Mouse (Mus musculus): ENCODE data around the gene Cxxc4. TPM values are rescaled to one million over a fixed set of nuclear protein-coding genes. Genes with fewer than 3 reads are reported as not detected.
A peak's percentile ranks its signal among the peaks of the same experiment; 100 is the strongest.
"Not testable (repeated sequence)": the region's sequence is repeated elsewhere in the genome, so short reads cannot be mapped to it uniquely, and the experiment has no call there.

Gene Cxxc4
- 20.9 and 25.5 TPM in 2 replicates for polyA plus RNA-seq (2016; fragmentation: Nextera tagmentation; extraction: Ambion mirVana)

DNA sequence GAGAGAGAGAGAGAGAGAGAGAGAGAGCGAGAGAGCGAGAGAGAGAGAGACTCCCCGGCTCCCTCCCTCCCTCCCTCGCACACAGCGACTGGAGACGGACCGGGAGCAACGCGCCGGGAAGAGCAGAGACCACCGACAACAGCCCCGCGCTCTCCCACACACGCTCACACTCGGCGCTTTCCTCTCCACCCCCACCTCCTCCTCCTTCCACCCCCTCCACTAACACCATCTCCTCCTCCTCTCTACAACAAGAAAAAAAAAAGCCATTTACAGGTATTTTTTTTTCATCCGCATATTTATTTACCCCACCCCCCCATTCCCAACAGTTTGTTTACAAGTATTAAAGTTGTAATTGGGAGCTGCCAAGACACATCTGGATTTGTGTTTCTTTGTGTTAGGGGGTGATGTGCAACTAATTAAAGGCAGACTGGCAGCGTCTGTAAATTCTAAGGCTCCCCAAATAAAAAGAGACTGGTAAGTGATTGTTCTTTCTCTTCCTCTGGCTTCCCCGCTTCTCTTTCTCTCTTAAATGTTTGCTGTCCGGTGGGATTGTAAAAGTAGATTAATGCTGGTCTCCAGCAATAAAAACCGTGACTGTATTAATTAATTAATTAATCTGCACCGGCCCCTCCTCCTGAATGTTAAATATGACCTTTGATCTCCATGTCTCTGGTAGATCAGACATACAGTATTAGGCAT is at the start of gene Cxxc4:
Gene Cxxc4, plus strand, starts transcription at position 71 of the 699 bp plus-strand sequence.
- peak within 1 kb of the TSS; percentile 79 for H3K4me3 ChIP-seq (replicated peaks)
- H3K27me3 ChIP-seq: no peaks in the 10 kb centered on the region
- peak within 1 kb of the TSS; percentile 58 for H3K9ac ChIP-seq
- H3K4me2 ChIP-seq: peak within 1 kb of the TSS; percentile 75
- WGBS: 0% methylated on average over 7 of the region's 22 CpGs
- H3K27ac ChIP-seq: peak within 1 kb of the TSS; percentile 100
- peaks cover 17% of the 10 kb centered on the region for H3K4me1 ChIP-seq
- no peaks in the 10 kb centered on the region for H3K9me3 ChIP-seq
- ATAC-seq (ENCODE audit: low FRiP score): peak; percentile 76
- H3K36me3 ChIP-seq (replicated peaks): no peaks in the 10 kb centered on the region

GRCm38 (mm10) chr3:134188979-134189946 is 47.0 kb upstream of the Cxxc4 start:
- no peaks in the 10 kb centered on the region for H3K27me3 ChIP-seq
- H3K4me1 ChIP-seq: peaks cover 10% of the 10 kb centered on the region
- H3K4me2 ChIP-seq: peak overlapping the region; percentile 45
- ATAC-seq (ENCODE audit: low FRiP score): peak; percentile 40
- WGBS: 29% methylated on average over 12 of the region's 12 CpGs
- H3K27ac ChIP-seq: peak overlapping the region; percentile 63; the same call in 1 of the 2 replicates
- no peaks in the 10 kb centered on the region for H3K9me3 ChIP-seq
- no peak overlapping the region for H3K9ac ChIP-seq
- no peaks in the 10 kb centered on the region for H3K36me3 ChIP-seq (replicated peaks)
- H3K4me3 ChIP-seq (replicated peaks): peak overlapping the region; percentile 23

DNA sequence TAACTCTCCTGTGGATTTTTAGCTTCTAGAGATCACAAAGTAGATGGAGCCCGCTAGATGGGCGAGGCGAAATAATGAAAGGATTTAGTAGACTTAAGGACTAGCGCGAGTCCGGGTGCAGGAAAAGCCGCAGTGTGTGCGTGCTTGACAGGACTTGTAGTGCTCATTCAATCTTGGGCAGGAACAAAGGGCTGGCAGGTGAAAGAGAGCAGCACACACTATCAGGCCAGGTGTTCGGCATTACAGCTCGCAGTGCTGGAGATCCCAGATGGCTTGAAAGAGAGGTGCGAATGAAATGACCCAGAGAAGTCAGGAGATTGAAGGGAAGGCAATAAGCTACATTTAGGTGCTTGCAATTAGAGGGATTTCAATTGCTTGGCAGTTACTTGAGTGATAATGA is 46.2 kb upstream of the Cxxc4 start:
- 0 out of 2 replicates have a peak overlapping the region, but pooled peaks have one; percentile 1 for H3K9ac ChIP-seq
- ATAC-seq (ENCODE audit: low FRiP score): peak; percentile 82
- 0 out of 2 replicates have a peak overlapping the region, but pooled peaks have one; percentile 36 for H3K27ac ChIP-seq
- peak overlapping the region; percentile 23 for H3K4me3 ChIP-seq (replicated peaks)
- H3K9me3 ChIP-seq: no peaks in the 10 kb centered on the region
- H3K4me1 ChIP-seq: peaks cover 10% of the 10 kb centered on the region
- peak overlapping the region; percentile 45 for H3K4me2 ChIP-seq
- no peaks in the 10 kb centered on the region for H3K36me3 ChIP-seq (replicated peaks)
- H3K27me3 ChIP-seq: no peaks in the 10 kb centered on the region
- 15% methylated on average over 11 of the region's 11 CpGs for WGBS

GRCm38 (mm10) chr3:134199892-134200291 is 36.4 kb upstream of the Cxxc4 start:
- Histone ChIP-seq H3K9me3 (no peaks in the 10 kb centered on the region), H3K36me3 (replicated peaks) (no peaks in the 10 kb centered on the region), H3K9ac (no peak overlapping the region), H3K27me3 (no peaks in the 10 kb centered on the region), H3K4me2 (no peak overlapping the region), H3K4me3 (replicated peaks) (no peak overlapping the region), H3K27ac (no peak overlapping the region), H3K4me1 (no peaks in the 10 kb centered on the region)
- WGBS: 81% methylated on average over 9 of the region's 9 CpGs
- ATAC-seq (ENCODE audit: low FRiP score): no peak

- H3K4me3 ChIP-seq (replicated peaks): no peak overlapping the region
- H3K9me3 ChIP-seq: no peaks in the 10 kb centered on the region
- H3K27me3 ChIP-seq: no peaks in the 10 kb centered on the region
- H3K4me1 ChIP-seq: no peaks in the 10 kb centered on the region
- no peak overlapping the region for H3K27ac ChIP-seq
- no peak overlapping the region for H3K4me2 ChIP-seq
- H3K36me3 ChIP-seq (replicated peaks): no peaks in the 10 kb centered on the region
- WGBS: 90% methylated on average over 3 of the region's 3 CpGs
- H3K9ac ChIP-seq: no peak overlapping the region
- no peak for ATAC-seq (ENCODE audit: low FRiP score)
These were observed 29.7 kb upstream of the Cxxc4 start for GRCm38 (mm10) chr3:134206624-134207023.

- no peaks in the 10 kb centered on the region for H3K27me3 ChIP-seq
- H3K9ac ChIP-seq: no peak overlapping the region
- H3K9me3 ChIP-seq: no peaks in the 10 kb centered on the region
- no peaks in the 10 kb centered on the region for H3K36me3 ChIP-seq (replicated peaks)
- no peaks in the 10 kb centered on the region for H3K4me1 ChIP-seq
- ATAC-seq (ENCODE audit: low FRiP score): no peak
- H3K4me3 ChIP-seq (replicated peaks): no peak overlapping the region
- 83% methylated on average over 6 of the region's 6 CpGs for WGBS
- H3K27ac ChIP-seq: no peak overlapping the region
- H3K4me2 ChIP-seq: no peak overlapping the region
These were observed 25.3 kb upstream of the Cxxc4 start for GRCm38 (mm10) chr3:134210950-134211349.

- not testable (repeated sequence) for H3K9ac ChIP-seq; H3K27me3 ChIP-seq; H3K4me3 ChIP-seq (replicated peaks); H3K27ac ChIP-seq; H3K4me2 ChIP-seq; ATAC-seq (ENCODE audit: low FRiP score); H3K9me3 ChIP-seq; H3K36me3 ChIP-seq (replicated peaks); H3K4me1 ChIP-seq
These were observed 16.4 kb upstream of the Cxxc4 start for GRCm38 (mm10) chr3:134219881-134220280.

DNA sequence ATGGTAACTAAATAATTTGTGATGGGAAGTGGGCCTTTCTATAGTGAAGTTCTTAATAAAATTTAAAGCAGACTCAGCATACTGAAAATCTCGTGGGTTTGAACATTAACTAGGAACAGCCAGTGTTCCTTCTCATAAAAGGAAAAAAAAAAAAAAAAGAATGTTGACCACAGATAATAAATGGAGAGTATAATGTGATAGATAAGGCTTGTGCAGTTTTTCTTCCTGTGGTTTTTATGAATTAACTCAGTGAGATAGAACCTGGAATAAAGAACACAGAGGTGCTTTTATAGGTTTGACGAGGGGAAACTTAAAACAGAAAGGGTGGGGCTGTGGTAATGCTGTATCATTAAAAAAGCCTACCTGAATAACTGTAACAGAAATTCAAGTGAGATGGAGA is 15.3 kb upstream of the Cxxc4 start:
- no peak for ATAC-seq (ENCODE audit: low FRiP score)

GRCm38 (mm10) chr3:134222593-134222992 is 13.7 kb upstream of the Cxxc4 start:
- Histone ChIP-seq H3K4me1 (no peaks in the 10 kb centered on the region), H3K36me3 (replicated peaks) (no peaks in the 10 kb centered on the region), H3K27ac (no peak overlapping the region), H3K4me2 (no peak overlapping the region), H3K4me3 (replicated peaks) (no peak overlapping the region), H3K9ac (no peak overlapping the region), H3K27me3 (no peaks in the 10 kb centered on the region), H3K9me3 (no peaks in the 10 kb centered on the region)
- WGBS: 62% methylated on average over 1 of the region's 1 CpGs
- no peak for ATAC-seq (ENCODE audit: low FRiP score)

More for the DNA sequence above, 15.3 kb upstream of the Cxxc4 start:
- no peak overlapping the region for H3K27ac ChIP-seq
- H3K4me3 ChIP-seq (replicated peaks): no peak overlapping the region
- H3K36me3 ChIP-seq (replicated peaks): no peaks in the 10 kb centered on the region
- no peak overlapping the region for H3K9ac ChIP-seq
- no peaks in the 10 kb centered on the region for H3K9me3 ChIP-seq
- H3K4me1 ChIP-seq: no peaks in the 10 kb centered on the region
- no peaks in the 10 kb centered on the region for H3K27me3 ChIP-seq
- WGBS: 63% methylated on average over 2 of the region's 2 CpGs
- H3K4me2 ChIP-seq: no peak overlapping the region

DNA sequence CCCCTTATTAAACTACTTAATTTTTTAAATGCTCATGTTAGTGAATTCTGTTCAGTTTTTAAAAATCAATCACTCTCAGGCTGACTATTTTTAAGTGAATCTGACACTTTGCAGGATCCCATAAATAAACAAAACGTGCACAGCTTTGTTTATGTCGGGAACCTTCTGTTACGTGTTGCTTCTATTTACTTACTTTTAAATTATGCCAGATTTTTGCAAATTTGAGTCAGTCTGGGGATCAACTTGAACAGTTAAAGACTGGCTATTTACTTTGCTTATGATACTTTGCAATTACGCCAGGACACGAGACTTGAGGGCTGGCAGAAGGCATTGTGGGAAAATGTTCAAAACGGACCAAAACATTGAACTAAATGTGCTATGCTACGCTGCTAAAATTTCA is 12.3 kb upstream of the Cxxc4 start:
- Histone ChIP-seq H3K4me1 (no peaks in the 10 kb centered on the region), H3K4me2 (no peak overlapping the region), H3K4me3 (replicated peaks) (no peak overlapping the region), H3K9me3 (no peaks in the 10 kb centered on the region), H3K9ac (no peak overlapping the region), H3K36me3 (replicated peaks) (no peaks in the 10 kb centered on the region), H3K27ac (no peak overlapping the region), H3K27me3 (no peaks in the 10 kb centered on the region)
- WGBS: 89% methylated on average over 7 of the region's 7 CpGs
- ATAC-seq (ENCODE audit: low FRiP score): no peak

- Histone ChIP-seq H3K27me3 (no peaks in the 10 kb centered on the region), H3K27ac (no peak overlapping the region), H3K9ac (no peak overlapping the region), H3K9me3 (no peaks in the 10 kb centered on the region), H3K36me3 (replicated peaks) (no peaks in the 10 kb centered on the region), H3K4me1 (no peaks in the 10 kb centered on the region), H3K4me2 (no peak overlapping the region), H3K4me3 (replicated peaks) (no peak overlapping the region)
- WGBS: 97% methylated on average over 3 of the region's 3 CpGs
- no peak for ATAC-seq (ENCODE audit: low FRiP score)
These were observed 10.4 kb upstream of the Cxxc4 start for GRCm38 (mm10) chr3:134225928-134226327.

GRCm38 (mm10) chr3:134232753-134233152 is 3.5 kb upstream of the Cxxc4 start:
- WGBS: 85% methylated on average over 2 of the region's 2 CpGs
- H3K4me3 ChIP-seq (replicated peaks): no peak overlapping the region
- H3K9me3 ChIP-seq: no peaks in the 10 kb centered on the region
- H3K27me3 ChIP-seq: no peaks in the 10 kb centered on the region
- no peak for ATAC-seq (ENCODE audit: low FRiP score)
- no peaks in the 10 kb centered on the region for H3K36me3 ChIP-seq (replicated peaks)
- no peak overlapping the region for H3K4me2 ChIP-seq
- no peak overlapping the region for H3K27ac ChIP-seq
- no peak overlapping the region for H3K9ac ChIP-seq
- H3K4me1 ChIP-seq: peaks cover 3% of the 10 kb centered on the region

Measured in forebrain, embryonic 12.5 days (tissue).